Mouse (Mus musculus) hindbrain, embryonic 15.5 days (tissue): Measurements from ENCODE around the gene Cpne9. TPM values are rescaled to one million over a fixed set of nuclear protein-coding genes. Genes with fewer than 3 reads are reported as not detected.
"Not testable (repeated sequence)": the region's sequence is repeated elsewhere in the genome, so short reads cannot be mapped to it uniquely, and the experiment has no call there.

Experiments
- ATAC-seq: fragments of 200-750 bp; cut with Nextera tagmentation; 2 replicates; pipeline ENCODE4 v1.8.0; 2017; ENCODE audit warnings: low read depth, moderate number of reproducible peaks, moderate TSS enrichment; ENCODE audit not compliant: low FRiP score
- H3K27ac ChIP-seq: fragments of 300-500 bp; sonication (generic); replicated peaks from 2 replicates; pipeline ENCODE4 v1.5.1; 2015; ENCODE audit warnings: mild to moderate bottlenecking, inconsistent platforms
- H3K27me3 ChIP-seq: fragments of 300-500 bp; sonication (generic); 2 replicates; pipeline ENCODE4 v1.6.1; 2015; ENCODE audit warnings: control low read depth, inconsistent platforms
- H3K36me3 ChIP-seq: fragments of 300-500 bp; sonication (generic); 2 replicates; pipeline ENCODE4 v1.6.1; 2015; ENCODE audit warnings: control low read depth, inconsistent platforms
- H3K4me1 ChIP-seq: fragments of 300-500 bp; sonication (generic); replicated peaks from 2 replicates; pipeline ENCODE4 v1.6.1; 2015; ENCODE audit warnings: control low read depth, inconsistent platforms
- H3K4me2 ChIP-seq: fragments of 300-500 bp; sonication (generic); 2 replicates; pipeline ENCODE4 v1.6.1; 2015; ENCODE audit warnings: moderate library complexity, mild to moderate bottlenecking, inconsistent platforms
- H3K4me3 ChIP-seq: fragments of 300-500 bp; sonication (generic); 2 replicates; pipeline ENCODE4 v1.5.1; 2015; ENCODE audit warnings: mild to moderate bottlenecking, inconsistent platforms
- H3K9ac ChIP-seq: fragments of 300-500 bp; sonication (generic); 2 replicates; pipeline ENCODE4 v1.6.1; 2015; ENCODE audit warnings: inconsistent platforms
- H3K9me3 ChIP-seq: fragments of 300-500 bp; sonication (generic); 2 replicates; pipeline ENCODE4 v1.6.1; 2016; ENCODE audit warnings: control low read depth, inconsistent platforms
- WGBS: fragments of 180-500 bp; shearing (Covaris S2); methylation state at CpG from one replicate; pipeline ENCODE4 v1.1.7; 2015; 5-methylcytosine and 5-hydroxymethylcytosine counted together
- polyA plus RNA-seq: library from polyadenylated mRNA; unstranded; fragments of >200 nt; fragmentation: Nextera tagmentation; extraction: Ambion mirVana; gene quantifications from 2 replicates; pipeline ENCODE4 v1.2.1, GENCODE M21; 2015

Cpne9 gene
- polyA plus RNA-seq, 1 experiment from 2014 or later: 10.2 TPM

DNA sequence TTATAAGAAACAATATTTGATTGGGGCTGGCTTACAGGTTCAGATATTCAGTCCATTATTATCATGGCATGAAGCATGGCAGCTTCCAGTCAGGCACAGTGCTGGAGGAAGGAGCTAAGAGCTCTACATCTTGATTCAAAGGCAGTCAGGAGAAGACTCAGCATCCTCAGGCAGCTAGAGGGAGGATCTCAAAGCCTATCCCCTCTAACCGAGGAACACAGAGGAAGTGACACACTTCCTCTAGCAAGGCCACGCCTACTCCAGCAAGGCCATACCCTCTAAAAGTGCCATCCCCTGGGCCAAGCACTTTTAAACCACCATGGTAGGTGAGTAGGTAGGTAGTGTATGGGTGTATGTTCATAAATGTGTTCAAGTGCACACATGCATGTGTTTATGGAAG is 48.4 kb downstream of the Cpne9 start:
- ATAC-seq: no peak
- Histone ChIP-seq H3K27ac (no peak overlapping the region), H3K4me3 (no peak overlapping the region), H3K9me3 (no peaks in the 10 kb centered on the region), H3K27me3 (no peaks in the 10 kb centered on the region), H3K4me1 (peaks cover 18% of the 10 kb centered on the region), H3K4me2 (no peak overlapping the region), H3K36me3 (peaks cover 22% of the 10 kb centered on the region; the same call in 1 of the 2 replicates), H3K9ac (no peak overlapping the region)
- WGBS: 52% methylated on average over 2 of the region's 2 CpGs

DNA sequence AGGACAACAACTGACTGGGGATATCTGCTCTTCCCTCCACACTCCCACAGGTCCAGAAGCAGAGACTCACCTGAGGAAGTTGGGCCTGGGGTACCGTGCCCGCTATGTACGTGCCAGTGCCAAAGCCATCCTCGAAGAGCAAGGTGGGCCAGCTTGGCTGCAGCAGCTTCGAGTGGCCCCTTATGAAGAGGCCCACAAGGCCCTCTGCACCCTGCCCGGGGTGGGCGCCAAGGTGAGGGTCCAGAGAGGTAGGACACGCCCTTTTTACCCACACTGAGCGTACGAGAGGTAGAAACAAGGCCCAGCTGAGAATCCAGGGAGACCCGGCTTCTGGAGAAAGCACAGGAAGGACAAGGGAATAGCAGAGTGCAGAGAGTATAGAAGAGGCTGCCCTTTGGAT is 49.6 kb downstream of the Cpne9 start:
- H3K9ac ChIP-seq: no peak overlapping the region
- no peaks in the 10 kb centered on the region for H3K9me3 ChIP-seq
- H3K36me3 ChIP-seq: peaks cover 32% of the 10 kb centered on the region
- WGBS: 93% methylated on average over 11 of the region's 11 CpGs
- no peak overlapping the region for H3K4me2 ChIP-seq
- H3K4me3 ChIP-seq: no peak overlapping the region
- H3K27ac ChIP-seq: no peak overlapping the region
- no peak for ATAC-seq
- peaks cover 10% of the 10 kb centered on the region for H3K4me1 ChIP-seq
- no peaks in the 10 kb centered on the region for H3K27me3 ChIP-seq

DNA sequence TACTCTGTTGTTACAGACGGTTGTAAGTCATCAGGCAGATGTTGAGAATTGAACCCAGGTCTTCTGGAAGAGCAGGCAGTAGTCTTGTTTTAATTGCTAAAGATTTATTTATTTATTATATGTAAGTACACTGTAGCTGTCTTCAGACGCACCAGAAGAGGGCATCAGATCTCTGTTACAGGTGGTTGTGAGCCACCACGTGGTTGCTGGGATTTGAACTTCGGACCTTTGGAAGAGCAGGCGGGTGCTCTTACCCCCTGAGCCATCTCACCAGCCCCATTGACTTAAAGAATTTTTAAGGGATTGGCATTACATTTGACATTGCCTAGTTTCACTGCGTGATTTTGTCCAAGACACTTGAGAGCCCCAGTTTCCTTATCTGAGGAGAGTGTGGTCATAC is 50.6 kb downstream of the Cpne9 start:
- not testable (repeated sequence) for ATAC-seq, H3K4me3 ChIP-seq, H3K9ac ChIP-seq, H3K9me3 ChIP-seq, H3K27me3 ChIP-seq, H3K4me1 ChIP-seq, H3K4me2 ChIP-seq
- WGBS: 75% methylated on average over 6 of the region's 6 CpGs
- Histone ChIP-seq H3K36me3 (peaks cover 41% of the 10 kb centered on the region), H3K27ac (peak overlapping the region; percentile 54; the same call in 1 of the 2 replicates)

DNA sequence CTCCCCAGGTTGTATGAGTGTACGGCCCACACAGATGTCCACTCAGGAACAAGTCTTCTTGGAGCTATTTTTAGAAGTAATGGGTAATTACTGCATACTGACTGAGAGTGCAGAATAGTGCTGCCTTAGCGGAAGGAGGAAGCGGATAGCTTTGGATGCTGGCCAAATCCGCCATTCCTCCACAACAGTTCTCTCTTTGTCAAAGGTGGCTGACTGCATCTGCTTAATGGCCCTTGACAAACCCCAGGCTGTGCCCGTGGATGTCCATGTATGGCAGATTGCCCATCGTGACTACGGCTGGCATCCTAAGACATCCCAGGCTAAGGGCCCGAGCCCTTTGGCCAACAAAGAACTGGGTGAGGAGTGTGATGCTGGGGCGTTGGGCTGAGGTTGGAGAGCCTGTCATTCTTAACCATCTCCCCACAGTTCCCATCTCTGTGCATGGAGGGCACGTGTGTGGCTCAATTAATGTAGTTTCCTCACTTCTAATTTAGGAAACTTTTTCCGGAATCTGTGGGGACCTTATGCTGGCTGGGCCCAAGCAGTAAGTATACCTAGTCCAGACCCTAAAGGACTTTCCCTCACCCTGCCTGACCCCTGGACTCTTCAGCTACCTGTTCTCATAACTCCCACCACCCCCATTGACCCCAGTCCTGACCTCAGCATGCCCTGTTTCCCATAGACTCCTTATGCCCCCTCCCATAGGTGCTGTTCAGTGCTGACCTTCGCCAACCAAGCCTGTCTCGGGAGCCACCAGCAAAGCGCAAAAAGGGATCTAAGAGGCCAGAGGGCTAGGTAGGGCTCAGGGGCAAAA is 51.2 kb downstream of the Cpne9 start:
- no peaks in the 10 kb centered on the region for H3K9me3 ChIP-seq
- 60% methylated on average over 14 of the region's 14 CpGs for WGBS
- H3K36me3 ChIP-seq: peaks cover 47% of the 10 kb centered on the region
- H3K9ac ChIP-seq: no peak overlapping the region
- ATAC-seq: peak; percentile 76
- no peaks in the 10 kb centered on the region for H3K27me3 ChIP-seq
- no peak overlapping the region for H3K4me2 ChIP-seq
- peak overlapping the region; percentile 54; the same call in 1 of the 2 replicates for H3K27ac ChIP-seq
- no peak overlapping the region for H3K4me3 ChIP-seq
- peaks cover 5% of the 10 kb centered on the region; the same call in 1 of the 2 replicates for H3K4me1 ChIP-seq

DNA sequence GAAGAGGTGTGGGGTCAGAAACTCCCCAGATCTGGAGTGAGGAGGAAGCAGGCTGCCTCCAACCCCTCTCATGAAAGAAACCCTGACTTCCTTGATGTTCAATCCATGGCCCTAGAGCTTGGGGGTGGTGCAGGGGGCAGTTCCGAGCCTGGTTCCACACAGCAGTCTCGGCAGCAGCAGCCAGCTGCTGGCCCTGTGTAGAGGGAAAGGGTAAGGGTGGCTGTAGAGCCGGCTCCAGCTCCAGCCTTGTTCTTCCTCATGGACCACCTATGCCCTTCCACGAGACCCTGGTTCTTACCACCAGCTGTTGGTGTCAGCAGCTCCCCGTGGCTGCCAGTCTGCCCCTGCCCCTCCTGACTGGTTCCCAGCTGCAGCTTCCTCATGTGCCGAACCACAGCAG is 52.1 kb downstream of the Cpne9 start:
- 78% methylated on average over 6 of the region's 6 CpGs for WGBS
- H3K4me2 ChIP-seq: no peak overlapping the region
- H3K4me1 ChIP-seq: peaks cover 5% of the 10 kb centered on the region; the same call in 1 of the 2 replicates
- H3K27me3 ChIP-seq: no peaks in the 10 kb centered on the region
- peaks cover 53% of the 10 kb centered on the region for H3K36me3 ChIP-seq
- H3K9ac ChIP-seq: no peak overlapping the region
- ATAC-seq: no peak
- H3K4me3 ChIP-seq: no peak overlapping the region
- no peaks in the 10 kb centered on the region for H3K9me3 ChIP-seq
- H3K27ac ChIP-seq: no peak overlapping the region

DNA sequence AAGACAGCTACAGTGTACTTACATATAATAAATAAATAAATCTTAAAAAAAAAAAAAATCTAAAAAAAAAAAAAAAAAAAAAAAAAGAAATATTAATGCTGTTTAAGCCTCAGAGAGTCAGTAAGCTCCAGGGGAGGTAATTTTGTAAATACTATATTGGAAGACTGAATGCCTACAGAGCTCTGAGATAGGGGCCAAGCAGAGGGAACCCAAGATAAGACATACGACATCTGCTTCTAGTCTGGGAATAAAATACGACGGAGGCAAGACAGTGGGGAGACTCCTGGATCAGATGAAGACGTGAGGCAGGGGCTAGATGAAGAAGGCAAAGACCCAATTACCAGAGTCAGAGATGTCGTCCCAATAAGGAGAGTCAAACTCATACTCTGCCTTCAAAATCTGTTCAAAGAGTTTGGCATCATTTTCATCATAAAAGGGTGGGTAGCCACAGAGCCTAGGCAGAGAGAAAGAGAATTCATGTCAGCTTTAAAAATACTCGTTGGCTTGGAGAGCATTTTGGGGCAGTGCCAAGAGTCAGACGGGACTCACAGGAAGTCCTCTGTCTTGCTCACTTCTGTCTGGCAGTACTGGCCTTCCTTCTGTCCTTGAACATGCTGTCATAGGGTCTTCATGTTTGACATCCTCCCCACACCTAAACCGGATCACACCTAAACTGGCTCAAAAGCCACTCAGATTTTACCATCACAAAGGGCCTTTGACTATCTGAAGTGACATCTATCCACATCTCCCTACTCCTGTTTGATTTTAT is 54.9 kb downstream of the Cpne9 start:
- 65% methylated on average over 8 of the region's 8 CpGs for WGBS
- Histone ChIP-seq H3K9ac (no peak overlapping the region), H3K4me3 (no peak overlapping the region), H3K4me1 (peaks cover 13% of the 10 kb centered on the region), H3K9me3 (no peaks in the 10 kb centered on the region), H3K4me2 (no peak overlapping the region), H3K27ac (no peak overlapping the region), H3K36me3 (peaks cover 49% of the 10 kb centered on the region), H3K27me3 (no peaks in the 10 kb centered on the region)
- no peak for ATAC-seq

DNA sequence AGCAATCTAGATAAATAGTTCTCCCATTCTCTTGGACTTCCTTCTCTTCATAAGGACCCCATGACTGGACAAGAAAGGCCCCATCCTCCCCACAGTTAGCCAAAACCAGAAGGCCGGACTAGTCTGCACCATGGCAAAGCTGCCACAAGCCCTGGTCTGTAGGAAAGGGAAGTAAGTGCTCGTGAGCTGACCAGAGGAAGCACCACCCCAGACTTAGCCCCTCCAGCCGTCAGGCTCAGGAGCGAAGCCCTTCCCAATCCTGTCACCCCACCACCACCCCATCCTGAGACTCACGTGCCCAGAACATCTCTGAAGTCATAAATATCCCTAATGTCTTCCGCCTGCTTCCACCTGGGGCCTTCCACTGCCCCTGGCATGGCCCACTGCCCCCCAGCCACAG is 59.5 kb downstream of the Cpne9 start:
- no peak for ATAC-seq
- peaks cover 21% of the 10 kb centered on the region for H3K36me3 ChIP-seq
- peak overlapping the region; percentile 8 for H3K4me3 ChIP-seq
- peaks cover 31% of the 10 kb centered on the region for H3K4me1 ChIP-seq
- H3K27ac ChIP-seq: peak overlapping the region; percentile 45
- no peaks in the 10 kb centered on the region for H3K27me3 ChIP-seq
- WGBS: 85% methylated on average over 6 of the region's 6 CpGs
- H3K4me2 ChIP-seq: peak overlapping the region; percentile 79
- H3K9me3 ChIP-seq: no peaks in the 10 kb centered on the region
- no peak overlapping the region; the same call in 1 of the 2 replicates for H3K9ac ChIP-seq

DNA sequence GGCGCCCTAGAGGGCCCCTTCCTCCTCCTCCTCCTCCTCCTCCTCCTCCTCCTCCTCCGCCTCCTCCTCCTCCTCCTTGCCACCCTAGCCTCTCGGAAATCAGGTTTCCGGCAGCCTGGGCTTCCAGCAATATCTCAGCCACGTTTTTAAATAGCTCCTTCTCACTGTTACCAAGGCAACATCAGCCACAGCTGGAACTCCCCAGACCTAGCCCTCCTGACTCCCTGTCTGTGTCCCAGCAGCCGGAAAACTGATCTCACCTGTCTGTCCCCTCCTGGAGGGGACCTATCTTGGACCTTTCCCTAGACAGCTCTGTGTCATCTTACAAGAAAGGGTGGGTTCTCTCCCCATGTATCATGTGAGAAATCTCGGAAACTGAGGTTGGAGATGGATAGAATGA is 60.2 kb downstream of the Cpne9 start:
- Histone ChIP-seq H3K27me3 (no peaks in the 10 kb centered on the region), H3K4me2 (peak overlapping the region; percentile 79), H3K4me3 (peak overlapping the region; percentile 63), H3K27ac (peak overlapping the region; percentile 6; the same call in 1 of the 2 replicates), H3K9ac (no peak overlapping the region), H3K36me3 (peaks cover 16% of the 10 kb centered on the region), H3K4me1 (peaks cover 31% of the 10 kb centered on the region), H3K9me3 (no peaks in the 10 kb centered on the region)
- 42% methylated on average over 4 of the region's 7 CpGs for WGBS
- no peak for ATAC-seq

DNA sequence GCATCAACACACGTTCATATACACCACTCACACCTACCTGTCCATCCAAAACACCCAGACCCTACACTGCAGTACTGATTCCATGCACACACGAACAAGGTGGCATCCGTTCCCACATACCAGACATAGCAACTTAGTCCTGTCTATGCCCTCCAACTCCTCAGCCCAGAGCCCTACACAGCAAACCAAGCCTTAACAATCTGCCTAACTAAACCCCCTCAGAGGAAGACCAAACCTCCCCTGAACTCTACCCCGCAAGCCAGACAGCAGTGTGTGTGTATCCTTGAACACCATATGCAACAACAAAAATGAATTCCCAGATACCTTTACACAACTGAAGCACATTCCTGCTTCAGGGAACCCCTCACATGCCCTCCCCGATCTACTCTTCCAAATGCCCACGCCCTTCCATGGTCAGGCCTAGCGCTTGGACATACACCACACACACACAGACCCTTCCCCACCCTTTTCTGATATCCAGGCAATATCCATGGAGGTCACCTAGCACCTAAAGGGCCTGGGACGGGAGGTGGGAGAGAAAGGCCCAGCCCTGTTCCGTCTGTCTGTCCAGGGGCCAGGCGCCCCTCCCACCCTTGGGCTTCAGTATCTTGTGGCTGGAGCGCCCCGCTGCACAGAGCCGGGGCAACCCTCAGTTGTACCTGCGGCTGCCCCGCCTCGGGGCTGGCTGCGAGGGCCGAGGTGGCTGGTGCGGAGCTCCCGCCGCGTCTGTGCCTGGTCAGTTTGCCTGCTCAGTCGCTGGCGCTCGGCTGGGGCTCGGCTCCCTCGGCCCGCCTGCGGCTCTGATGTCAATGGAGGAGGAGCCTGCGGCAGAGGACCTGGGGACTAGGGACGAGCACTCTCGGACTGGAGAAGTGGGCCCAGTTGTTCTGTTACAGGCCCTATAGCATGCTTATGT is 61.3 kb downstream of the Cpne9 start, which contains the start of gene Camk1:
Camk1 (minus strand) TSS at position 808 of the 916 bp plus-strand sequence.
- Histone ChIP-seq H3K27me3 (no peaks in the 10 kb centered on the region), H3K27ac (peak within 1 kb of the TSS; percentile 50), H3K4me1 (peaks cover 31% of the 10 kb centered on the region), H3K4me2 (peak within 1 kb of the TSS; percentile 79), H3K9ac (peak within 1 kb of the TSS; percentile 86), H3K4me3 (peak within 1 kb of the TSS; percentile 63), H3K36me3 (peaks cover 5% of the 10 kb centered on the region), H3K9me3 (no peaks in the 10 kb centered on the region)
- ATAC-seq: peak; percentile 83
- WGBS: 15% methylated on average over 32 of the region's 32 CpGs

DNA sequence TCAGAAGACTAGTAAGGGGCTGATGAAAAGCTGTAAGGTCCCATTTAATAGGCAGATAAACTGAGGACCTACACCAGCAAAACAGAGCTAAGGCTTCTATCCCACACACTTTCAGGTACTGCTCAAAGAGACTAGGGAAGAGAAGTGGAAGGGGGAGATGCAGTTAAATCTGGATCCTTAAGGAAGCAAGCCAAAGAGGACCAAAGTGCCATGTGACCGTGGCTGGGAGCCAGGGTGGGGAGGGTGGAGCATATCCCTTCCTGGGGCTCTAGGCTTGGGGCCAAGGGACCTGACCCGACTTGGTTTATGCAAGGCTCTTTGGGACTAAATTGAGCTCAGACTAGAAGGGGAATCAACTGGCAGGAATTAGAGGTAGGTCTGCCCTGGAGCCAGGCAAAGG is 62.2 kb downstream of the Cpne9 start:
- Histone ChIP-seq H3K27me3 (no peaks in the 10 kb centered on the region), H3K9ac (no peak overlapping the region; the same call in 1 of the 2 replicates), H3K4me1 (peaks cover 31% of the 10 kb centered on the region), H3K36me3 (no peaks in the 10 kb centered on the region), H3K27ac (0 out of 2 replicates have a peak overlapping the region, but pooled peaks have one; percentile 50), H3K4me2 (peak overlapping the region; percentile 79), H3K4me3 (peak overlapping the region; percentile 63), H3K9me3 (no peaks in the 10 kb centered on the region)
- ATAC-seq: no peak
- 47% methylated on average over 2 of the region's 2 CpGs for WGBS

DNA sequence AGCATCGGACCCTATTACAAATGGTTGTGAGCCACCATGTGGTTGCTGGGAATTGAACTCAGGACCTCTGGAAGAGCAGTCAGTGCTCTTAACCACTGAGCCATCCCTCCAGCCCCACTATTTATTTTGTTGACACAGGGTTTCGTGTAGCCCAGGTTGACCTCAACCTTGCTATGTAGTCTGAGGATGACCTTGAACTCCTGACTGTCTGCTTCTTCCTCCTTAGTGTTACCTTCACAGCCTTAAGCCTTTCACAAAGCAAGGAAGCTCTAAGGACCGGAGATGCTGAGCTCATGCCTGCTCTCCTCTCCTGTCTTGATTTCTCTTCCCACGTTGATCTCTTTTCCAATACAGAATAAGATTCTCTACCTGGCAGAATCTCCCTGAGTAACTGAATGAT is 64.8 kb downstream of the Cpne9 start:
- Histone ChIP-seq H3K36me3 (no peaks in the 10 kb centered on the region), H3K27ac (no peak overlapping the region), H3K4me1 (peaks cover 24% of the 10 kb centered on the region), H3K4me2 (no peak overlapping the region), H3K9me3 (no peaks in the 10 kb centered on the region), H3K27me3 (no peaks in the 10 kb centered on the region), H3K4me3 (no peak overlapping the region), H3K9ac (no peak overlapping the region)
- no peak for ATAC-seq
- 80% methylated on average over 4 of the region's 4 CpGs for WGBS
